9 mouse cellular contexts compared by ENCODE assay signal in the genomic region with DNA sequence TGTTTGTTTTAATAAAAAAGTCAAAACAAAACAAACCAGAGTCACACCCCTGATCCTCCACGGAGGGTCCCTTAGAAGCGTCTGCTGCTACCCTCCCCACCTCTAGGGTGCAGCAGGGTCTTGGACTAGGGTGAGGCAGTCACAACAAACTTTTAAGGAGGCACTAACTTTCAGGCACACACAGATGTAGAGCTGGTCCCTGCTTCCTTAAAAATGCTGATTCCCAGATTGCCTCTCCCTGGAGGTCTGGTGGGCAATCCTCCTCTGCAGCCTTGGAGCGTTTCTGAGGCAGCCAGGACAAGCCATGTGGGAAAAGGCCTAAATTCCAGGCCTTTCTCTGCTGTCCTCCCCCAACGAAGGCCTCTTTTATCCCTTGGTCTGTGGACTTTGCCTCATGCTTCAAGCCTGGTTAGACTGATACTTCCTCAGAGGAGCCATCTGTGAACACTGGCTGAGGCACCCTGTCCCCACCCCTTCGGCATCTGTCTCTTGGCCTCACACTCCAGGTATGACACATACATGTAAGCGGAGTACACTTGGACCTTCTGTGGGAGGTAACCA. TPM values are rescaled to one million over a fixed set of nuclear protein-coding genes. Genes with fewer than 3 reads are reported as not detected.
A peak's percentile ranks its signal among the peaks of the same experiment; 100 is the strongest.
DNase-seq lines count a peak whose midpoint lies in the region; ATAC-seq and TF ChIP-seq lines count a peak whose summit lies in the region.
"Had no signal": no experiment of that assay in that cellular context is flagged by ENCODE, and none has a peak within 500 bp of the region (broad histone marks: within the 10 kb centered on the region; RNA-seq: fewer than 3 reads in every experiment).

No protein-coding gene starts in this region.

- peaks cover 56% of the 10 kb centered on the region for H3K4me1 ChIP-seq in intestine, embryonic 15.5 days (replicated peaks)
- peaks cover 47% of the 10 kb centered on the region for H3K4me1 ChIP-seq in stomach, embryonic 16.5 days (ENCODE audit: control insufficient read depth, insufficient read depth, low read length)

- DNase-seq in layer of hippocampus, adult 2 months (ENCODE audit: low spot score in 2 of 2): no peak
- no peak for DNase-seq in layer of hippocampus, postnatal 14 days (ENCODE audit: low spot score in 2 of 2)
- DNase-seq in ZHBTc4 (ENCODE audit: low read depth, low spot score): peak; percentile 63
- no peak for DNase-seq in right cerebral cortex, postnatal 36 days (ENCODE audit: low spot score in 2 of 2)
- DNase-seq in layer of hippocampus, postnatal 25 days (ENCODE audit: extremely low spot score in 1 of 2, low spot score in 1 of 2): no peak

- H3K4me3 ChIP-seq in layer of hippocampus, adult 2 months: no peak overlapping the region
- no peak overlapping the region for H3K4me3 ChIP-seq in intestine, embryonic 15.5 days (replicated peaks)
- no peak overlapping the region for H3K4me3 ChIP-seq in stomach, embryonic 16.5 days (replicated peaks; ENCODE audit: low read length)
- H3K4me3 ChIP-seq: limb, embryonic 13.5 days had no signal

- ATAC-seq in intestine, embryonic 15.5 days: peak; percentile 73
- ATAC-seq in stomach, embryonic 16.5 days (ENCODE audit: insufficient read depth, low FRiP score): no peak
- ATAC-seq in granulocyte monocyte progenitor cell, adult 5-6 weeks (replicated peaks; ENCODE audit: poor library complexity, severe bottlenecking): no peak

- H3K9ac ChIP-seq in intestine, embryonic 15.5 days: no peak overlapping the region
- peak overlapping the region; percentile 36 for H3K9ac ChIP-seq in stomach, embryonic 16.5 days (ENCODE audit: low read length)

- peak; percentile 62 for TF ChIP-seq CTCF in layer of hippocampus, adult 2 months (conservative IDR thresholded peaks at IDR 0.05)

- H3K9me3 ChIP-seq in intestine, embryonic 15.5 days: no peaks in the 10 kb centered on the region
- no peaks in the 10 kb centered on the region for H3K9me3 ChIP-seq in stomach, embryonic 16.5 days (replicated peaks; ENCODE audit: control insufficient read depth, low read length)
- H3K9me3 ChIP-seq: limb, embryonic 13.5 days had no signal

- peak overlapping the region; percentile 20 for H3K4me2 ChIP-seq in intestine, embryonic 15.5 days (replicated peaks)
- H3K4me2 ChIP-seq in stomach, embryonic 16.5 days (ENCODE audit: low read depth, low read length): no peak overlapping the region

- 33% methylated on average over 6 of the region's 6 CpGs for WGBS in intestine, embryonic 15.5 days
- WGBS in stomach, embryonic 16.5 days: 39% methylated on average over 6 of the region's 6 CpGs

- H3K36me3 ChIP-seq in intestine, embryonic 15.5 days: no peaks in the 10 kb centered on the region
- no peaks in the 10 kb centered on the region for H3K36me3 ChIP-seq in stomach, embryonic 16.5 days (ENCODE audit: control insufficient read depth, insufficient read depth, low read length)
- H3K36me3 ChIP-seq: limb, embryonic 13.5 days had no signal

- no peak overlapping the region for H3K27ac ChIP-seq in layer of hippocampus, adult 2 months
- peak overlapping the region; percentile 82 for H3K27ac ChIP-seq in intestine, embryonic 15.5 days
- peak overlapping the region; percentile 49 for H3K27ac ChIP-seq in stomach, embryonic 16.5 days (ENCODE audit: low read length)
- H3K27ac ChIP-seq: limb, embryonic 13.5 days had no signal

- no peaks in the 10 kb centered on the region for H3K27me3 ChIP-seq in intestine, embryonic 15.5 days (replicated peaks)
- no peaks in the 10 kb centered on the region for H3K27me3 ChIP-seq in stomach, embryonic 16.5 days (ENCODE audit: control insufficient read depth, insufficient read depth, low read length)

RNA-seq across cellular contexts. Expression of gene Irf1, which starts 10.9 kb away (rescaled TPM):
- total RNA-seq in layer of hippocampus, adult 2 months (2021): 10 to 100 TPM in 1 of 2 experiments, 1 to 10 TPM in 1; 9.0 to 12.4 TPM
- total RNA-seq in layer of hippocampus, postnatal 14 days (2021): 1 to 10 TPM; 4.9 to 7.7 TPM
- 43.5 and 45.9 TPM in 2 replicates for polyA plus RNA-seq in intestine, embryonic 15.5 days (2015; fragmentation: Nextera tagmentation; extraction: Ambion mirVana)
- 25.8 and 29.4 TPM in 2 replicates for polyA plus RNA-seq in stomach, embryonic 16.5 days (2015; fragmentation: Nextera tagmentation; extraction: Ambion mirVana)
- 1 to 10 TPM; 7.6 to 7.7 TPM for total RNA-seq in layer of hippocampus, postnatal 25 days (2021)
- total RNA-seq in granulocyte monocyte progenitor cell, adult 5-6 weeks (2014; fragmentation: Nextera tagmentation): 37.5 and 41.7 TPM in 2 replicates
- 41.3 and 55.9 TPM in 2 replicates for total RNA-seq in granulocyte monocyte progenitor cell, adult 5-6 weeks (2017)

RNA-seq across cellular contexts. Expression of gene Gm17334, which starts 14.1 kb away (rescaled TPM):
- 1 to 10 TPM; 1.1 to 1.6 TPM for total RNA-seq in layer of hippocampus, adult 2 months (2021)
- under 1 TPM in 1 of 2 experiments, not detected in 1; 0.62 TPM for total RNA-seq in layer of hippocampus, postnatal 14 days (2021)
- 0.26 and 0.32 TPM in 2 replicates for polyA plus RNA-seq in intestine, embryonic 15.5 days (2015; fragmentation: Nextera tagmentation; extraction: Ambion mirVana)
- 0.51 TPM in 1 of 2 replicates, not detected in the other for polyA plus RNA-seq in stomach, embryonic 16.5 days (2015; fragmentation: Nextera tagmentation; extraction: Ambion mirVana)
- total RNA-seq in layer of hippocampus, postnatal 25 days (2021): 1 to 10 TPM; 1.0 to 1.8 TPM
- total RNA-seq in granulocyte monocyte progenitor cell, adult 5-6 weeks (2014; fragmentation: Nextera tagmentation): 2.5 and 4.8 TPM in 2 replicates
- total RNA-seq in granulocyte monocyte progenitor cell, adult 5-6 weeks (2017): not detected in 2 replicates

RNA-seq across cellular contexts. Expression of gene Il5, which starts 38.3 kb away (rescaled TPM):
- not detected for total RNA-seq in layer of hippocampus, adult 2 months (2021)
- not detected for total RNA-seq in layer of hippocampus, postnatal 14 days (2021)
- not detected in 2 replicates for polyA plus RNA-seq in intestine, embryonic 15.5 days (2015; fragmentation: Nextera tagmentation; extraction: Ambion mirVana)
- 0.15 TPM in 1 of 2 replicates, not detected in the other for polyA plus RNA-seq in stomach, embryonic 16.5 days (2015; fragmentation: Nextera tagmentation; extraction: Ambion mirVana)
- total RNA-seq in layer of hippocampus, postnatal 25 days (2021): not detected
- total RNA-seq in granulocyte monocyte progenitor cell, adult 5-6 weeks (2014; fragmentation: Nextera tagmentation): not detected in 2 replicates
- total RNA-seq in granulocyte monocyte progenitor cell, adult 5-6 weeks (2017): not detected in 2 replicates
- polyA plus RNA-seq: limb, embryonic 13.5 days had no signal

RNA-seq across cellular contexts. Expression of gene Rad50, which starts 51.8 kb away (rescaled TPM):
- 10 to 100 TPM; 13.0 to 13.7 TPM for total RNA-seq in layer of hippocampus, adult 2 months (2021)
- 10 to 100 TPM in 1 of 2 experiments, 1 to 10 TPM in 1; 9.0 to 10.5 TPM for total RNA-seq in layer of hippocampus, postnatal 14 days (2021)
- 30.9 and 35.4 TPM in 2 replicates for polyA plus RNA-seq in intestine, embryonic 15.5 days (2015; fragmentation: Nextera tagmentation; extraction: Ambion mirVana)
- 25.2 and 27.8 TPM in 2 replicates for polyA plus RNA-seq in stomach, embryonic 16.5 days (2015; fragmentation: Nextera tagmentation; extraction: Ambion mirVana)
- total RNA-seq in layer of hippocampus, postnatal 25 days (2021): 10 to 100 TPM; 10.7 to 13.0 TPM
- total RNA-seq in granulocyte monocyte progenitor cell, adult 5-6 weeks (2014; fragmentation: Nextera tagmentation): 58.0 and 59.9 TPM in 2 replicates
- 67.4 and 85.2 TPM in 2 replicates for total RNA-seq in granulocyte monocyte progenitor cell, adult 5-6 weeks (2017)
